Mouse (Mus musculus) activated CD4-positive, CD25-positive, alpha-beta regulatory T cell, adult 4 months (primary cell): ENCODE results near the gene Cenpm. TPM values are rescaled to one million over a fixed set of nuclear protein-coding genes. Genes with fewer than 3 reads are reported as not detected.

Source experiments
- ATAC-seq: one replicate; pipeline ENCODE4 v1.8.0; 2017
- polyA plus RNA-seq, 2 experiments: library from polyadenylated mRNA; unstranded; fragments of 100-300 nt; shearing (Covaris generic); gene quantifications; one replicate each; pipeline ENCODE4 v1.2.1; 2017

Cenpm gene
- polyA plus RNA-seq, 2 experiments from 2014 or later = 21.6 to 34.7 TPM

DNA sequence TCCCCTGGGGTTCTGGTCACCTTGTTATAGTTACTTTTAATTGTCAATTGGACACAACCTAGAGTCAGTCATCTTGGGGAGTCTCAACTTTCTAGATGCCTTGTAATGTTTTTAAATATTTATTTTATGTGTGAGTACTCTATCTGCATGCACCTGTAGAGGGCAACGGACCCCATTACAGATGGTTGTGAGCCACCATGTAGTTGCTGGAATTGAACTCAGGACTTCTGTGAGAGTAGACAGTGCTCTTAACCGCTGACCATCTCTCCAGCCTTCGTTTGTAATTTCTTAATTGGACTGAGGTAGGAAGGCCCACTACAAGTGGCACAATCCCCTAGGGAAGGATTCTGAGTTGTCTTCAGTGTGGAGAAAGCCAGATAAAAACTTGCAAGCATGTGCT lies 1.2 kb downstream of the Cenpm start:
- no peak for ATAC-seq

DNA sequence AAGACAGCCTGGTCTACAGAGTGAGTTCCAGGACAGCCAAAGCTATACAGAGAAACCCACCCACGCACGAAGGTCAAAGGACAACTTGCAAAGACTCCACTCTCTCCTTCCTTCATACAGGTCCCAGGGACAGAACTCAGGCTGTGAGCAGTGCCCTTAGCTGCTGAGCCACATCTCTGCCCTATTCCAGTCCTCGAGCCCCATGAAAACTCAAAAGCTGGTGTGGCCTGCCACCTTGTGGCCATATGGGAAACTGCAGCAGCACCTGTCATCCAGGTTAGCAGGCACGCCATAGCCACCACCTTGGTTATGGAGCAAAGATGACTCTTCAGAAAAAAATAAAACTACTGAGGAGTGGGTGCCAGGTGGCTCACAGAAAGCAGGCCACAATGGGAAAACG lies 8.0 kb downstream of the Cenpm start:
- peak; percentile 63 for ATAC-seq

GRCm38 (mm10) chr15:82235661-82236060 lies 8.9 kb downstream of the Cenpm start:
- ATAC-seq = no peak

- ATAC-seq = no peak
These were observed 11.9 kb downstream of the Cenpm start for GRCm38 (mm10) chr15:82232651-82233050.

GRCm38 (mm10) chr15:82231591-82232378 lies 12.8 kb downstream of the Cenpm start:
- ATAC-seq = no peak

- no peak for ATAC-seq
These were observed 13.4 kb downstream of the Cenpm start for GRCm38 (mm10) chr15:82231100-82231499.

DNA sequence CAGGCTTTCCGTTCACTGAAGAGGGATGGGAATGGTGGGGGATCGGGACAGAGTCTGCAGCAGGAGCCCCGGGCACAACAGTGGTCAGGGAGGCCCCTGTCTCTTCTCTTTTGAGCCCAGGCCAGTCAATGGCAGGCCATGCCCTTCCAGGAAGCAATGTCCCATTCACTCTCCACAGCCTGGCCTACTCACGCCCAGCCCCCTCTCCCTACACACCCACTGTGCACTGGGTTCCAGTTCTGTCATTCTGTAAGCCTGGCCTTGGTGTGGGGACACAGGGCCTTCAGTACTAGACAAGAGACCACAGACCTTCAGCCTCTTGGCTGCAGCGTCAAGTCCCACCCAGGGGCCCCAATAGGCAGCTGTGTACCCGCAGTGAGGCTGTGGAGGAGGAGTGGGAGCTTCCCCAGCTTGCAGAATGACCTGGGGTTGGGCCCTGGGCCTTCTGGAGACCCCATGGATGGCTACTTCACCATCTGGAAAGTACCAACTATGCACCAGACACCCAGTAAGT lies 14.4 kb downstream of the Cenpm start:
- ATAC-seq = no peak

- no peak for ATAC-seq
These were observed 15.0 kb downstream of the Cenpm start for GRCm38 (mm10) chr15:82229542-82230045.

DNA sequence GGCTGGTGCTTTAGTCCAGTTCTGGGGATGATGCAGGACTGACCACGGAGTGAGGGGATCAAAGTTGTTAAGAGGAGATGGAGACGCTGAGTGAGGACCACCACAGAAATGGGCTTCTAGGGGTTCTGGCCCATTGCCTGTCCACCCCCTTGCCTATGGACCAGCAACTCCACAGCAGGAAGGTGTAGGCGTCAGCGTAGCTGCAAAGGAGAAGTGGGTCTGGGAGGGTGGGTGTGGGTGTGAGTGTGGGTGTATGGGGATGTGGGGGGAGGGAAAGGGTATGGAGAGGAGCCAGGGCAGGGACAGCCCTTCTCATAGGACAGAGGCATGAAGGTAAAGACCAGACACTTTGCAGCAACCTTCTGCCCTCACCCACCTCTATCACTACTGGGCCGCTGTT lies 18.8 kb downstream of the Cenpm start:
- no peak for ATAC-seq

GRCm38 (mm10) chr15:82224602-82225215 lies 19.8 kb downstream of the Cenpm start:
- no peak for ATAC-seq

DNA sequence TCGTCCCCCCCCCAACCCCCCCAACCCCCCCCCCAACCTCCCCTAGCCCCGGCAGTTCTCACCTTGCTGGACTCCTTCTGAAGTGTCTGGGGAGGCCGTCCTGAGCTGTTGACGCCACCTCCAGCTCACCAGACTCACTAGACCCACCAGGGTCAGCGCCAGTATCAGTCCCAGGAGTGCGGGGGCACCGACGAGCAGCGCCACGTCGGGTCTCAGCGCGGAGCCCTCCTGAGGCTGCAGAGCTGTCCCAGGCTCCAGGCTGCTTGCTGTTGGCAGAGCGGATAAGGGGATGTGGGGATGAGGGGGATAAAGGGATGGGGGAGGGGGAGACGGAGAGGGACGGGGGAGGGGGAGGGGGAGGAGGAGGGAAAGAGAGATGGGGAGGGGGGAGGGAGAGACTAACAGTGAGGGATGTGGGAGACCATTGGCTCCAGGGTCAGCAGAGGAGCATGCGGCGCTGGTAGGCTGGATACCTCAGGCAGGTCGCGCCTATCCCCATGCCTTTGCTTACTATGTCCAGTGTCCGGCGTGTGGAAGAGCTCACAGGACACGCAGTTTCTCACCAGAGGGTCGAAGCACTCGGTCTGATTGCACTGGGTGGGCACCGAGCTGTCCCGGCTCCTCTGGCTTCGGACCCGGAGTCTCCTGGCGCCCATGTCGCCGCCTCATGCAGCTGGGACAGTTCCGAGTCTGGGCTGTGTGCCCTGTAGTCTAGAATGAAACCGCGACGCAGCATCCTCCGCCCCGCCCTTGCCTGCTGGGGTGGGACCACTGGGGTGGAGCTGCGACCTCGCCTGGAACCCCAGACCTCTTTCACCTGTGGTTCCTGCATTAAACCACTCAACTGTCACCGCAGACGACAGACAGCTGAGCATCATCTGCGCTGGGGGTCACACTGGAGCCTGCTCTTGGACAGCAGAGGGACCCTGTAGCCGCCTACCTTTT lies 20.6 kb downstream of the Cenpm start, which contains the start of gene Tnfrsf13c:
TSS of gene Tnfrsf13c (minus strand) at position 713 of the 945 bp plus-strand sequence.
- no peak for ATAC-seq

DNA sequence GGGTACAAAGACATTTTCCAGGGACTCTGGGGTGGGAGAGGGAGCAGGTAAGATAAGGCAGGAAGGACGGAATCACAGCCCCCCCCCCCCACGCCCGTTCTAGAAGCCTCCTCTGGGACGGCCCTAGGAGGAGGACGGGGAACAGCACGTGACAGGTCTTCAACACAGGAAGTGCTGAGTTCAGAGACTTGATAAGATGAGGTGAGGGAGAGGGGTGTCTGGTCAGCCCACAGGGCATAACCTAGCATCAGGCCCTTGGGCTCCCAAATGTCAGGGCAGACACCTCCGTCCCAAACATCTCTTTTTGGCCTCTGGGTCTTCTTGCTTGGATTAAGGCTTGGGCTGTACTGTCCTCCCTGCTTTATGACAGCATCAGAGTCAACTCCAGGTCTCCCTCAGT lies 21.3 kb downstream of the Cenpm start:
- ATAC-seq = no peak

DNA sequence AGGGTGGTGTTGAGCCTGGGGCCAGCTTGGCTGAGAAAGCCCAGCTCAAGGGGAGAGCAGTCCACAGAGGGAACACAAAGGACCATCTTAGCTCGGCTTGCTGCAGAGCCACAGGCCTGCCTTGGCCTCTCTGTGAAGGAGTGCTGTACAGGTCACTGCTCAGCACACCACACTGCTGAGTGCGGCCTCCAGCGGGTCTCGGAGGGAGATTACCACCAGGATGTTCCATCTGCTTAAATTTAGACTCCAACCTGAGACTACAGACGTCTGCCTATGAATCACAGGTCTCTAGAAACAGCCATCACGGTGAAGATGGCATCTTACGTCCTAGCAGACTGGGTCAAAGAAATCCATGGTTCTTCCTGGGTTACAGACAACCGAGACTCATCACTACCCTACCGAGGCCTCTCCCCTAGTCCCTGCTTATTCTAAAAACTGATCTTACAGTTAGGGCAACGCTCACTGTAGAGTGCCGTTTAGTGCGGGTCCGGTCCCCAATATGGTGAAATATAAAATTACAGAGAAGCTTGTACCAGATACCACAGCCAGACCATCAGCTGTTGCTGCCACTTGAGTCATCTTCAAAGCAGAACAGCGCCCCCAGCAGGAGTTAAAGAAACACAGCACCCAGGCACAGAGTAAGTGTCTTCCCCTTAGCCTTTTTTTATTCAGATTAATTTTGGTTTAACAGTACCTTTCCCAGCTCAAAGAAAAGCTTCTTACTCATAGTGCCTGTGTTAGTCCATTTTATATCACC lies 23.3 kb downstream of the Cenpm start:
- no peak for ATAC-seq

- ATAC-seq = no peak
These were observed 24.4 kb downstream of the Cenpm start for GRCm38 (mm10) chr15:82220003-82220675.

DNA sequence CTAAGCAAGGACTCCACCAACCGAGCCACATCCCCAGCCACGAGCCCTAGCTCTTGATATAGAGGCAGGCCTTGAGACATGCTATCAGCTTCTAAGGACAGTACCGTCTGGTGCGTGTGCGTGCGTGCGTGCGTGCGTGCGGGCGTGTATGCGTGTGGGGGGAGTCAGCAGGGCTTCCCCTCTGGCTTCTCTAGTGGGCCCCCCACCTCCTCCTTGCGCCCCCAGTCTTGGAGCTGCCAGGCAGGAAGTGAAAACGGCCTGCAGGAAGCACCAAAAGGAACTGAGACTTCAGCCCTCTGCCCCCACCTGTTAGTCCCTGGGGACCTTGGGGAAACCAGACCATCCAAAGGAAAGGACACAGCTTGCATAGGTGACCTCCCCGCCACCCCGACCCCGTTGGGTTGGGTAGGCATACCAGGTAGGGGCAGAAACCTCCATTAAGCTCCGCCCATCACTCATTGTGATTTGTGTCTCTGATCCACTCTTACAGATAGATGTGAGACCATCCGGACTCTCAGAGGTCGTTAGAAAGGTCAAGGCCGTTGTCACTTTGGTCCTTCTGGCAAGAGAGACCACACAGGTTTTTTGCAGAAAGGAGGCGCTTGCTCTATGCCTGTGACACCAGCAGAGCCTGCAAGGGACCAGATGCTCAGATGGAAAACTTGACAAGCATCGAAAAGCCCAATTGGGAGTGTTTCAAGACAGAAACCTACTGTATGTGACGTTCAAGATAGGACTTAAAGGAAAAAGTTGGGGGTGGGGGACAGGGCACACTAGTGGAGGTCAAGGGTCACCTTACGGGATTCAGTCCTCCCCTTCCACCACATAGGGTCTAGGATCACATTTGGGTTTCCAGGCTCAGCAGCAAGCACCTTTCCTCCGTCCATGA lies 25.5 kb downstream of the Cenpm start:
- ATAC-seq = no peak

DNA sequence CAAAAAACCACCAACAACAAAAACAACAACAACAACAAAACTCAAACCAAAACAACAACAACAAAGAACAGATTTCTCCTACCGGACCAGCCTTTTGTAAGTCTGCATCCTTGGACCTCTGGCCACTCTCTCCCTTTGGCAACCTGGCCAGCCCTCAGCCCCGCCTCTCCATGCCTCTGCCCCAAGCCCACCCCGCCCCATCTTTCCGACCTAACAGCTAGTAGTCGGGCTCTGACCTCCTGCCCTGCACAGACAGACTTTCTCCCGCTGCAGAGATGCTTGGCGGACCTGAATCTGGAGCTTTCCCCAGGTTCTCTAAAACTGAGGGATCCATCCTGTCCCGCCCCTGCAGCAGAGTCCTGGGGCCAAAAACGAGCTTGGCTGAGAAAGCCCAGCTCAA lies 26.6 kb downstream of the Cenpm start:
- no peak for ATAC-seq

GRCm38 (mm10) chr15:82217039-82217438 lies 27.5 kb downstream of the Cenpm start:
- no peak for ATAC-seq

GRCm38 (mm10) chr15:82216142-82216827 lies 28.3 kb downstream of the Cenpm start:
- ATAC-seq = no peak

GRCm38 (mm10) chr15:82215332-82216046 lies 29.1 kb downstream of the Cenpm start:
- ATAC-seq = no peak
